ENCODE assay signal across 8 mouse cellular contexts in genomic region chr4:103313587-103314525, GRCm38 (mm10). TPM values are rescaled to one million over a fixed set of nuclear protein-coding genes. Genes with fewer than 3 reads are reported as not detected.
DNase-seq lines count a peak whose midpoint lies in the region; ATAC-seq lines count a peak whose summit lies in the region.

TSS of gene Oma1 (plus strand) at chr4:103313812.

- H3K4me3 ChIP-seq in hindbrain, embryonic 16.5 days (ENCODE audit: low read length) = peak within 1 kb of the TSS; percentile 78
- H3K4me3 ChIP-seq in macrophage (ENCODE audit: inconsistent target) = peak within 1 kb of the TSS; percentile 67

- peak; percentile 99 for ATAC-seq in hindbrain, embryonic 16.5 days

- H3K9me3 ChIP-seq in hindbrain, embryonic 16.5 days (ENCODE audit: control insufficient read depth, low read length) = no peaks in the 10 kb centered on the region

- no peaks in the 10 kb centered on the region for H3K36me3 ChIP-seq in hindbrain, embryonic 16.5 days (ENCODE audit: control insufficient read depth, insufficient read depth, low read length)
- H3K36me3 ChIP-seq in macrophage (ENCODE audit: inconsistent target) = peaks cover under 1% of the 10 kb centered on the region; the same call in 1 of the 2 replicates

- peak within 1 kb of the TSS; percentile 97 for H3K27ac ChIP-seq in hindbrain, embryonic 16.5 days (ENCODE audit: low read depth, low read length)
- H3K27ac ChIP-seq in macrophage = peak within 1 kb of the TSS; percentile 61

- under 1% methylated on average over 33 of the region's 61 CpGs for WGBS in hindbrain, embryonic 16.5 days
- WGBS in macrophage (ENCODE audit: missing documents) = under 1% methylated on average over 54 of the region's 61 CpGs

- peaks cover 8% of the 10 kb centered on the region; the same call in 1 of the 2 replicates for H3K4me1 ChIP-seq in hindbrain, embryonic 16.5 days (ENCODE audit: control insufficient read depth, insufficient read depth, low read depth, low read length)

- H3K79me2 ChIP-seq in macrophage (ENCODE audit: inconsistent target) = peaks cover 38% of the 10 kb centered on the region

- peak; percentile 89 for DNase-seq in WW6 (ENCODE audit: low read depth, low spot score)
- DNase-seq in cerebellum, postnatal 4 days (ENCODE audit: low spot score in 2 of 2) = peak; percentile 99
- peak; percentile 99 for DNase-seq in gastrocnemius, adult 18-20 months (ENCODE audit: low spot score)
- peak; percentile 96 to 98 for DNase-seq in left cerebral cortex, adult 18-20 months (ENCODE audit: low spot score in 2 of 2)
- DNase-seq in right cerebral cortex, adult 18-20 months = peak; percentile 97
- peak; percentile 96 for DNase-seq in urinary bladder, postnatal 10 days (ENCODE audit: low spot score)

- peak within 1 kb of the TSS; percentile 87 for H3K9ac ChIP-seq in hindbrain, embryonic 16.5 days (ENCODE audit: low read depth, low read length)

- H3K27me3 ChIP-seq in hindbrain, embryonic 16.5 days (replicated peaks; ENCODE audit: control insufficient read depth, insufficient read depth, low read length) = no peaks in the 10 kb centered on the region

- peak within 1 kb of the TSS; percentile 59 for H3K4me2 ChIP-seq in hindbrain, embryonic 16.5 days (ENCODE audit: low read length)

RNA-seq across cellular contexts. Expression of gene Oma1, which starts in this region (rescaled TPM):
- 10 to 100 TPM; 25.6 to 29.0 TPM for total RNA-seq in gastrocnemius, adult 18-20 months (2021)
- polyA plus RNA-seq in hindbrain, embryonic 16.5 days (2015; fragmentation: Nextera tagmentation; extraction: Ambion mirVana) = 9.3 and 10.9 TPM in 2 replicates
- 1 to 10 TPM; 9.7 to 10.0 TPM for total RNA-seq in left cerebral cortex, adult 18-20 months (2021)
- 10 to 100 TPM; 11.3 to 63.2 (median 32.5) TPM for total RNA-seq in macrophage (2018; cell fraction: chromatin; rRNA removed)
- total RNA-seq in macrophage (2018; cell fraction: cytosol; rRNA removed) = 10 to 100 TPM in 25 of 26 experiments, 1 to 10 TPM in 1; 9.2 to 21.7 (median 16.7) TPM
- total RNA-seq in macrophage (2018; cell fraction: nucleus; rRNA removed) = 10 to 100 TPM; 10.4 to 41.4 (median 23.6) TPM
- 17.3 to 19.0 TPM (median 18.0 TPM) in 3 replicates for polyA plus RNA-seq in macrophage (2018)

Comparison
In these comparisons a context has a peak if more than half of its experiments do, and no peak if none do; other contexts are left out.
1. Peak in every context shown above with its lines: DNase-seq, ATAC-seq, H3K4me3 ChIP-seq and H3K27ac ChIP-seq.